ENCODE assay signal across 24 mouse cellular contexts in the genomic region with DNA sequence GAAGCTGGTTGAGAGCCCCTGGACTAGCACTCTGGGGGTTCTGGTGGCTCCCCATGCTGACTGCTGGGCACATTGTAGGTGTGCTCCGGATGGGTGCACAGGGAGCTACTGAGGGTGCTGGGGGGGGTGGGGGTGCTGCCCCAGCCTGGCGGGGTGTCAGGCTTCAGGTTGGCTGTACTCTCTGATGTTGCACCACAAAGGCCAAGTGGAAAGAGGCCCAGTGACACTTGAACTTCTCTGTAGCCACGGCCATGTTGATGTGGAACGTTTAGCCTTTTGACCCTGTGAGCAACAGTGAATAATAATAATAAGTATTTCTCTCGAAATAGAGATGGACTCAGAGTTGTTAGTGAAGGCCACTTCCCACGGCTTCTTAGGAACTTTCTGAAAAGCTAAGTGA. TPM values are rescaled to one million over a fixed set of nuclear protein-coding genes. Genes with fewer than 3 reads are reported as not detected.
A peak's percentile ranks its signal among the peaks of the same experiment; 100 is the strongest.
DNase-seq lines count a peak whose midpoint lies in the region; ATAC-seq and TF ChIP-seq lines count a peak whose summit lies in the region.
"Had no signal": no experiment of that assay in that cellular context is flagged by ENCODE, and none has a peak within 500 bp of the region (broad histone marks: within the 10 kb centered on the region; RNA-seq: fewer than 3 reads in every experiment).

No protein-coding gene starts in this region.

- TF ChIP-seq CTCF in gastrocnemius, adult 2 months (IDR thresholded peaks at IDR 0.05) = no peak

- H3K4me3 ChIP-seq in gastrocnemius, adult 2 months = no peak overlapping the region
- H3K4me3 ChIP-seq in kidney, embryonic 16.5 days (ENCODE audit: low read length) = no peak overlapping the region
- no peak overlapping the region for H3K4me3 ChIP-seq in neural tube, embryonic 13.5 days
- no peak overlapping the region for H3K4me3 ChIP-seq in neural tube, embryonic 15.5 days (replicated peaks)
- H3K4me3 ChIP-seq: embryonic facial prominence, embryonic 13.5 days; embryonic facial prominence, embryonic 15.5 days; erythroblast, embryonic 14.5 days; forebrain, embryonic 10.5 days; forebrain, embryonic 12.5 days had no signal

- 63% methylated on average over 6 of the region's 6 CpGs for WGBS in kidney, embryonic 16.5 days
- WGBS in neural tube, embryonic 13.5 days = 89% methylated on average over 6 of the region's 6 CpGs
- WGBS in neural tube, embryonic 15.5 days = 89% methylated on average over 6 of the region's 6 CpGs

- H3K36me3 ChIP-seq in kidney, embryonic 16.5 days (ENCODE audit: insufficient read depth, low read length) = peaks cover 8% of the 10 kb centered on the region; the same call in 1 of the 2 replicates
- H3K36me3 ChIP-seq in neural tube, embryonic 13.5 days = no peaks in the 10 kb centered on the region
- no peaks in the 10 kb centered on the region for H3K36me3 ChIP-seq in neural tube, embryonic 15.5 days
- H3K36me3 ChIP-seq: embryonic facial prominence, embryonic 13.5 days; embryonic facial prominence, embryonic 15.5 days; forebrain, embryonic 10.5 days; forebrain, embryonic 12.5 days had no signal

- no peaks in the 10 kb centered on the region for H3K27me3 ChIP-seq in kidney, embryonic 16.5 days (ENCODE audit: insufficient read depth, low read length)
- no peaks in the 10 kb centered on the region for H3K27me3 ChIP-seq in neural tube, embryonic 13.5 days
- H3K27me3 ChIP-seq in neural tube, embryonic 15.5 days (replicated peaks) = no peaks in the 10 kb centered on the region
- H3K27me3 ChIP-seq: embryonic facial prominence, embryonic 13.5 days; embryonic facial prominence, embryonic 15.5 days; forebrain, embryonic 12.5 days had no signal

- peak; percentile 60 for DNase-seq in gastrocnemius, adult 2 months
- no peak for DNase-seq in gastrocnemius, postnatal 36 days
- no peak for DNase-seq in kidney, postnatal 10 days
- DNase-seq in heart, postnatal 10 days = no peak
- DNase-seq: adrenal gland, adult 2 months; adrenal gland, postnatal 10 days; adrenal gland, postnatal 25 days; cerebellum, adult 11 months; cerebellum, adult 18-20 months; cerebellum, adult 8-10 months; cerebellum, adult 9-11 months; cerebellum, postnatal 36 days; embryo, embryonic 11 days had no signal

- no peak for ATAC-seq in kidney, embryonic 16.5 days (ENCODE audit: low FRiP score, low TSS enrichment)
- ATAC-seq in neural tube, embryonic 13.5 days (ENCODE audit: low read depth) = no peak
- ATAC-seq in neural tube, embryonic 15.5 days (ENCODE audit: low FRiP score) = no peak
- ATAC-seq: forebrain, embryonic 14.5 days had no signal

- peaks cover 9% of the 10 kb centered on the region; the same call in 1 of the 2 replicates for H3K9me3 ChIP-seq in kidney, embryonic 16.5 days (ENCODE audit: low read length)
- H3K9me3 ChIP-seq in neural tube, embryonic 13.5 days = no peaks in the 10 kb centered on the region
- no peaks in the 10 kb centered on the region for H3K9me3 ChIP-seq in neural tube, embryonic 15.5 days (replicated peaks)
- H3K9me3 ChIP-seq: embryonic facial prominence, embryonic 13.5 days; embryonic facial prominence, embryonic 15.5 days; forebrain, embryonic 12.5 days had no signal

- H3K27ac ChIP-seq in gastrocnemius, adult 2 months = no peak overlapping the region
- H3K27ac ChIP-seq in kidney, embryonic 16.5 days (ENCODE audit: low read length) = 0 out of 2 replicates have a peak overlapping the region, but pooled peaks have one; percentile 26
- peak overlapping the region; percentile 69; the same call in 1 of the 2 replicates for H3K27ac ChIP-seq in neural tube, embryonic 13.5 days (replicated peaks)
- H3K27ac ChIP-seq in neural tube, embryonic 15.5 days (replicated peaks) = no peak overlapping the region
- H3K27ac ChIP-seq: embryonic facial prominence, embryonic 13.5 days; embryonic facial prominence, embryonic 15.5 days; forebrain, embryonic 10.5 days; forebrain, embryonic 12.5 days had no signal

- H3K4me1 ChIP-seq in kidney, embryonic 16.5 days (ENCODE audit: insufficient read depth, low read length) = peaks cover 29% of the 10 kb centered on the region
- H3K4me1 ChIP-seq in neural tube, embryonic 13.5 days (replicated peaks) = peaks cover 56% of the 10 kb centered on the region
- H3K4me1 ChIP-seq in neural tube, embryonic 15.5 days = peaks cover 44% of the 10 kb centered on the region

- intact Hi-C loops in gastrocnemius, adult 2 months (cut with DNase I) = no loop called here
- intact Hi-C loops in gastrocnemius, postnatal 36 days (cut with DNase I) = no loop called here
- intact Hi-C loops in heart, postnatal 10 days (cut with DNase I) = no loop called here

- H3K9ac ChIP-seq in kidney, embryonic 16.5 days (replicated peaks; ENCODE audit: low read length) = no peak overlapping the region
- no peak overlapping the region for H3K9ac ChIP-seq in neural tube, embryonic 13.5 days
- H3K9ac ChIP-seq in neural tube, embryonic 15.5 days (replicated peaks) = no peak overlapping the region
- H3K9ac ChIP-seq: embryonic facial prominence, embryonic 13.5 days; embryonic facial prominence, embryonic 15.5 days; forebrain, embryonic 12.5 days had no signal

- no peak overlapping the region for H3K4me2 ChIP-seq in kidney, embryonic 16.5 days (replicated peaks; ENCODE audit: low read depth, low read length)
- no peak overlapping the region for H3K4me2 ChIP-seq in neural tube, embryonic 13.5 days
- H3K4me2 ChIP-seq in neural tube, embryonic 15.5 days = no peak overlapping the region
- H3K4me2 ChIP-seq: embryonic facial prominence, embryonic 13.5 days; embryonic facial prominence, embryonic 15.5 days; forebrain, embryonic 12.5 days had no signal

RNA-seq across cellular contexts. Expression of a gene that starts 50.9 kb away (rescaled TPM):
- under 1 TPM; 0.22 to 0.43 TPM for total RNA-seq in gastrocnemius, adult 2 months (2021)
- total RNA-seq in gastrocnemius, postnatal 36 days (2021) = under 1 TPM; 0.59 to 0.69 TPM
- 25.7 and 26.4 TPM in 2 replicates for polyA plus RNA-seq in kidney, embryonic 16.5 days (2015; fragmentation: Nextera tagmentation; extraction: Ambion mirVana)
- polyA plus RNA-seq in neural tube, embryonic 13.5 days (2015; fragmentation: Nextera tagmentation; extraction: Ambion mirVana) = 72.3 and 73.9 TPM in 2 replicates
- 82.3 and 88.9 TPM in 2 replicates for polyA plus RNA-seq in neural tube, embryonic 15.5 days (2015; fragmentation: Nextera tagmentation; extraction: Ambion mirVana)
- total RNA-seq in heart, postnatal 10 days (2021) = under 1 TPM; 0.93 to 0.97 TPM
- total RNA-seq: common myeloid progenitor, adult 5-6 weeks; MEL had no signal
- polyA plus RNA-seq: erythroblast, embryonic 14.5 days had no signal

Comparison
In these comparisons a context has a peak if more than half of its experiments do, and no peak if none do; other contexts are left out.
1. H3K27ac ChIP-seq: peak in kidney, embryonic 16.5 days (single experiment) and neural tube, embryonic 13.5 days (single experiment); none in gastrocnemius, adult 2 months (single experiment) and neural tube, embryonic 15.5 days (single experiment).